Mouse (Mus musculus) heart, embryonic 16.5 days (tissue): ENCODE data around the gene Rsg1. TPM values are rescaled to one million over a fixed set of nuclear protein-coding genes. Genes with fewer than 3 reads are reported as not detected.

ENCODE experiments used
- ATAC-seq: fragments of 200-750 bp; cut with Nextera tagmentation; replicated peaks from 2 replicates; pipeline ENCODE4 v1.8.0; 2017; ENCODE audit warnings: moderate number of reproducible peaks; ENCODE audit not compliant: insufficient read depth, low FRiP score; ENCODE audit errors: extremely low read depth
- H3K27ac ChIP-seq: fragments of 300-500 bp; sonication (generic); 2 replicates; pipeline ENCODE4 v1.5.1; 2014; ENCODE audit warnings: mild to moderate bottlenecking, low read length, control low read depth, moderate library complexity
- H3K27me3 ChIP-seq: fragments of 300-500 bp; sonication (generic); 2 replicates; pipeline ENCODE4 v1.6.1; 2014; ENCODE audit warnings: low read length, mixed read lengths; ENCODE audit not compliant: control insufficient read depth, insufficient read depth
- H3K36me3 ChIP-seq: fragments of 300-500 bp; sonication (generic); 2 replicates; pipeline ENCODE4 v1.6.1; 2014; ENCODE audit not compliant: control insufficient read depth, insufficient read depth
- H3K4me1 ChIP-seq: fragments of 300-500 bp; sonication (generic); 2 replicates; pipeline ENCODE4 v1.6.1; 2014; ENCODE audit warnings: low read length, mixed read lengths; ENCODE audit not compliant: control insufficient read depth, insufficient read depth
- H3K4me2 ChIP-seq: fragments of 300-500 bp; sonication (generic); 2 replicates; pipeline ENCODE4 v1.6.1; 2014; ENCODE audit warnings: low read depth, mild to moderate bottlenecking, control low read depth, low read length
- H3K4me3 ChIP-seq: fragments of 300-500 bp; sonication (generic); 2 replicates; pipeline ENCODE4 v1.5.1; 2014; ENCODE audit warnings: mild to moderate bottlenecking, control low read depth, low read length
- H3K9ac ChIP-seq: fragments of 300-500 bp; sonication (generic); 2 replicates; pipeline ENCODE4 v1.6.1; 2014; ENCODE audit warnings: low read length, control low read depth
- H3K9me3 ChIP-seq: fragments of 300-500 bp; sonication (generic); replicated peaks from 2 replicates; pipeline ENCODE4 v1.6.1; 2016; ENCODE audit warnings: low read length; ENCODE audit not compliant: control insufficient read depth
- WGBS: fragments of 180-500 bp; shearing (Covaris S2); extraction: QIAGEN DNeasy Blood & Tissue Kit; methylation state at CpG from one replicate; pipeline ENCODE4 v1.1.7; 2014; 5-methylcytosine and 5-hydroxymethylcytosine counted together
- polyA plus RNA-seq: library from polyadenylated mRNA; unstranded; fragments of >200 nt; fragmentation: Nextera tagmentation; extraction: Ambion mirVana; gene quantifications from 2 replicates; pipeline ENCODE4 v1.2.1, GENCODE M21; 2015

Rsg1 gene
- polyA plus RNA-seq, 1 experiment from 2014 or later, result 2.4 TPM

- H3K9me3 ChIP-seq, result no peaks in the 10 kb centered on the region
- H3K36me3 ChIP-seq, result no peaks in the 10 kb centered on the region
- WGBS, result 29% methylated on average over 15 of the region's 15 CpGs
- no peak overlapping the region for H3K27ac ChIP-seq
- H3K9ac ChIP-seq, result no peak overlapping the region
- peaks cover 74% of the 10 kb centered on the region for H3K27me3 ChIP-seq
- H3K4me2 ChIP-seq, result no peak overlapping the region
- no peak overlapping the region for H3K4me3 ChIP-seq
- peaks cover 43% of the 10 kb centered on the region for H3K4me1 ChIP-seq
- ATAC-seq, result no peak
Observed at GRCm38 (mm10) chr4:141241861-141242260, 28.1 kb downstream of the Rsg1 start.

- H3K4me3 ChIP-seq, result no peak overlapping the region
- no peak for ATAC-seq
Observed at GRCm38 (mm10) chr4:141242651-141243241, 29.0 kb downstream of the Rsg1 start.

GRCm38 (mm10) chr4:141243636-141244035 is 29.9 kb downstream of the Rsg1 start:
- Histone ChIP-seq H3K4me1 (peaks cover 55% of the 10 kb centered on the region), H3K27ac (no peak overlapping the region), H3K4me2 (no peak overlapping the region), H3K36me3 (no peaks in the 10 kb centered on the region), H3K4me3 (no peak overlapping the region), H3K9me3 (no peaks in the 10 kb centered on the region), H3K27me3 (peaks cover 79% of the 10 kb centered on the region), H3K9ac (no peak overlapping the region)
- 59% methylated on average over 5 of the region's 5 CpGs for WGBS
- no peak for ATAC-seq

More at GRCm38 (mm10) chr4:141242651-141243241, 29.0 kb downstream of the Rsg1 start:
- H3K36me3 ChIP-seq, result no peaks in the 10 kb centered on the region
- no peaks in the 10 kb centered on the region for H3K9me3 ChIP-seq
- peaks cover 51% of the 10 kb centered on the region for H3K4me1 ChIP-seq
- peaks cover 78% of the 10 kb centered on the region for H3K27me3 ChIP-seq
- no peak overlapping the region for H3K27ac ChIP-seq
- H3K4me2 ChIP-seq, result no peak overlapping the region; the same call in 1 of the 2 replicates
- 16% methylated on average over 10 of the region's 11 CpGs for WGBS
- no peak overlapping the region for H3K9ac ChIP-seq

GRCm38 (mm10) chr4:141244401-141244800 is 30.6 kb downstream of the Rsg1 start:
- Histone ChIP-seq H3K9me3 (no peaks in the 10 kb centered on the region), H3K9ac (no peak overlapping the region), H3K27me3 (peaks cover 82% of the 10 kb centered on the region), H3K4me3 (no peak overlapping the region), H3K36me3 (no peaks in the 10 kb centered on the region), H3K27ac (peak overlapping the region; percentile 47; the same call in 1 of the 2 replicates), H3K4me1 (peaks cover 49% of the 10 kb centered on the region), H3K4me2 (no peak overlapping the region)
- no peak for ATAC-seq
- WGBS, result 57% methylated on average over 5 of the region's 5 CpGs

GRCm38 (mm10) chr4:141244931-141245425 is 31.2 kb downstream of the Rsg1 start:
- Histone ChIP-seq H3K9me3 (no peaks in the 10 kb centered on the region), H3K4me2 (peak overlapping the region; percentile 4; the same call in 1 of the 2 replicates), H3K4me1 (peaks cover 45% of the 10 kb centered on the region), H3K4me3 (no peak overlapping the region), H3K27ac (peak overlapping the region; percentile 47), H3K27me3 (peaks cover 82% of the 10 kb centered on the region), H3K9ac (no peak overlapping the region; the same call in 1 of the 2 replicates), H3K36me3 (no peaks in the 10 kb centered on the region)
- no peak for ATAC-seq
- 25% methylated on average over 9 of the region's 9 CpGs for WGBS

GRCm38 (mm10) chr4:141246089-141246997 is 32.6 kb downstream of the Rsg1 start:
- ATAC-seq, result no peak
- H3K4me1 ChIP-seq, result peaks cover 34% of the 10 kb centered on the region
- H3K4me3 ChIP-seq, result peak overlapping the region; percentile 57
- H3K36me3 ChIP-seq, result no peaks in the 10 kb centered on the region
- H3K9me3 ChIP-seq, result no peaks in the 10 kb centered on the region
- peak overlapping the region; percentile 80 for H3K4me2 ChIP-seq
- H3K9ac ChIP-seq, result peak overlapping the region; percentile 29; the same call in 1 of the 2 replicates
- WGBS, result 18% methylated on average over 24 of the region's 24 CpGs
- H3K27ac ChIP-seq, result no peak overlapping the region
- H3K27me3 ChIP-seq, result peaks cover 80% of the 10 kb centered on the region

- Histone ChIP-seq H3K9me3 (no peaks in the 10 kb centered on the region), H3K4me1 (peaks cover 33% of the 10 kb centered on the region), H3K27me3 (peaks cover 73% of the 10 kb centered on the region)
Observed at GRCm38 (mm10) chr4:141246998-141247350, 33.2 kb downstream of the Rsg1 start.

GRCm38 (mm10) chr4:141247776-141248613 is 34.2 kb downstream of the Rsg1 start:
- no peaks in the 10 kb centered on the region for H3K9me3 ChIP-seq
- peaks cover 31% of the 10 kb centered on the region for H3K4me1 ChIP-seq
- peak; percentile 45; the same call in 1 of the 2 replicates for ATAC-seq
- WGBS, result under 1% methylated on average over 60 of the region's 60 CpGs
- H3K4me3 ChIP-seq, result peak overlapping the region; percentile 57
- H3K4me2 ChIP-seq, result peak overlapping the region; percentile 80
- peaks cover 63% of the 10 kb centered on the region for H3K27me3 ChIP-seq
- H3K27ac ChIP-seq, result no peak overlapping the region
- peak overlapping the region; percentile 59 for H3K9ac ChIP-seq
- H3K36me3 ChIP-seq, result no peaks in the 10 kb centered on the region

More at GRCm38 (mm10) chr4:141246998-141247350, 33.2 kb downstream of the Rsg1 start:
- 7% methylated on average over 17 of the region's 17 CpGs for WGBS
- ATAC-seq, result no peak
- Histone ChIP-seq H3K36me3 (no peaks in the 10 kb centered on the region), H3K9ac (peak overlapping the region; percentile 59; the same call in 1 of the 2 replicates), H3K4me2 (peak overlapping the region; percentile 80), H3K27ac (no peak overlapping the region), H3K4me3 (peak overlapping the region; percentile 57)
